9 mouse cellular contexts compared by ENCODE assay signal in the genomic region with DNA sequence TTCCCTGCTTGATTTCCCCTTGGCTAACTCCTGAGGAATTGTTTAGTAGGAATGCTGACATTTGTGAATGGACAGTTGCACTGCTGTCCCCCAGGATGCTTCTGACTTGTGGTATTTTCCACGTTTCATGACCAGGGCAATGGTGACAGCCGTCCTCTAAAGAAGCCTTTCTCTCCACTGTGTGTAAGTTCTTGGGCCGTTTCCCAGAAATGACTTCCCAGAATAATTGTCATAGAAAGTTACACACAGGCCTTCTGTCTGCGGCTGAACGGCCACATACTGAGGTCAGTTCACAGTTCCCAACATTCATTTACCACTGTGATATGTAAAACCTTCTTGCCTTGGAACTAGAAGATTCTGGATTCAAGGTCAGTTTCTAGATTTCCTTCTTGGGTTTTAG.
DNase-seq lines count a peak whose midpoint lies in the region.
"Had no signal": no experiment of that assay in that cellular context is flagged by ENCODE, and none has a peak within 500 bp of the region (broad histone marks: within the 10 kb centered on the region; RNA-seq: fewer than 3 reads in every experiment).

No protein-coding gene starts in this region.

- DNase-seq in kidney, adult 11 months, result peak; percentile 9
- DNase-seq in kidney, adult 18-20 months, result no peak
- DNase-seq in 3T3-L1 (ENCODE audit: low read depth, low spot score), result peak; percentile 8
- peak; percentile 78 for DNase-seq in adipocyte (ENCODE audit: low spot score)
- DNase-seq in kidney, adult 9 months, result peak; percentile 20
- DNase-seq in testis, postnatal 10 days (ENCODE audit: low spot score), result no peak
- DNase-seq in ovary, postnatal 14 days (ENCODE audit: low spot score), result no peak
- DNase-seq: cerebellum, adult 11 months; thymus, adult 18-20 months had no signal

Comparison
In these comparisons a context has a peak if more than half of its experiments do, and no peak if none do; other contexts are left out.
1. DNase-seq: peak in kidney, adult 11 months (single experiment), 3T3-L1 (single experiment), adipocyte (single experiment) and kidney, adult 9 months (single experiment); none in kidney, adult 18-20 months (single experiment), testis, postnatal 10 days (single experiment) and ovary, postnatal 14 days (single experiment).